20 mouse cellular contexts compared by ENCODE assay signal in genomic region chr4:117752469-117752868, GRCm38 (mm10). TPM values are rescaled to one million over a fixed set of nuclear protein-coding genes. Genes with fewer than 3 reads are reported as not detected.
A peak's percentile ranks its signal among the peaks of the same experiment; 100 is the strongest.
DNase-seq lines count a peak whose midpoint lies in the region; TF ChIP-seq lines count a peak whose summit lies in the region.
"Not testable (repeated sequence)": the region's sequence is repeated elsewhere in the genome, so short reads cannot be mapped to it uniquely, and the experiment has no call there.
"Had no signal": no experiment of that assay in that cellular context is flagged by ENCODE, and none has a peak within 500 bp of the region (broad histone marks: within the 10 kb centered on the region; RNA-seq: fewer than 3 reads in every experiment).

No protein-coding gene starts in this region.

- H3K79me2 ChIP-seq in liver, adult 2 months (ENCODE audit: control insufficient read depth, insufficient read depth, low read length) = not testable (repeated sequence)

- H3K36me3 ChIP-seq in liver, adult 2 months (ENCODE audit: control insufficient read depth, insufficient read depth, low read length); small intestine, adult 2 months (ENCODE audit: control insufficient read depth, insufficient read depth, low read length): not testable (repeated sequence)

- H3K4me3 ChIP-seq in liver, adult 2 months (ENCODE audit: insufficient read depth, low read depth, low read length); small intestine, adult 2 months (ENCODE audit: low read depth, low read length): not testable (repeated sequence)

- not testable (repeated sequence) for TF ChIP-seq POLR2A in liver, adult 2 months (IDR thresholded peaks at IDR 0.05; ENCODE audit: extremely low read depth, insufficient read depth, low read length); small intestine, adult 2 months (IDR thresholded peaks at IDR 0.05; ENCODE audit: low read depth, low read length)

- peak; percentile 36 to 72 for DNase-seq in adrenal gland, adult (ENCODE audit: inconsistent age in 2 of 2, low spot score in 1 of 2)
- peak; percentile 38 for DNase-seq in adrenal gland, adult 8-10 months
- peak; percentile 17 for DNase-seq in adrenal gland, postnatal 14 days
- peak; percentile 86 for DNase-seq in liver, adult 2 months (ENCODE audit: extremely low read depth, low read depth, low spot score)

- not testable (repeated sequence) for H3K9ac ChIP-seq in liver, adult 2 months (ENCODE audit: low read depth, low read length)

- 19% methylated on average over 5 of the region's 5 CpGs for WGBS in liver, adult 2 months
- WGBS in small intestine, adult 2 months = 19% methylated on average over 5 of the region's 5 CpGs

- TF ChIP-seq CTCF in liver, adult 2 months (IDR thresholded peaks at IDR 0.05; ENCODE audit: low read depth, low read length); small intestine, adult 2 months (IDR thresholded peaks at IDR 0.05; ENCODE audit: extremely low read depth, insufficient read length, insufficient replicate concordance, low read depth, low read length): not testable (repeated sequence)

- peak overlapping the region; percentile 54 for H3K27ac ChIP-seq in liver, adult 2 months (replicated peaks; ENCODE audit: insufficient read depth, low read depth, low read length)
- 0 out of 2 replicates have a peak overlapping the region, but pooled peaks have one; percentile 51 for H3K27ac ChIP-seq in small intestine, adult 2 months (ENCODE audit: insufficient read depth, low read depth, low read length)

- H3K27me3 ChIP-seq in liver, adult 2 months (ENCODE audit: control insufficient read depth, insufficient read depth, low read length); small intestine, adult 2 months (ENCODE audit: control insufficient read depth, insufficient read depth, low read length): not testable (repeated sequence)

- H3K4me1 ChIP-seq in liver, adult 2 months (ENCODE audit: control insufficient read depth, insufficient read depth, low read length); small intestine, adult 2 months (ENCODE audit: control insufficient read depth, insufficient read depth, insufficient read length, low read length): not testable (repeated sequence)

RNA-seq across cellular contexts. Expression of gene Klf17, which starts 13.0 kb away (rescaled TPM):
- total RNA-seq in adrenal gland, adult 8-10 months (2022) = not detected
- not detected in 2 replicates for total RNA-seq in adrenal gland, postnatal 14 days (2021)
- not detected in 2 replicates for total RNA-seq in liver, adult 2 months (2014; rRNA removed)
- not detected in 2 replicates for polyA plus RNA-seq in liver, adult 2 months (2012; rRNA removed)
- not detected in 2 replicates for polyA plus RNA-seq in small intestine, adult 2 months (2012; rRNA removed)
- total RNA-seq: adrenal gland, postnatal 25 days; CH12.LX; forebrain, postnatal 0 days; G1E had no signal
- polyA plus RNA-seq: activated CD4-positive, CD25-positive, alpha-beta regulatory T cell, adult 4 months; CD4-positive, CD25-positive, alpha-beta regulatory T cell, adult 4 months; cerebellum, adult 2 months; cortical plate, adult 2 months; embryonic facial prominence, embryonic 10.5 days; embryonic facial prominence, embryonic 12.5 days; embryonic facial prominence, embryonic 14.5 days; forebrain, embryonic 11.5 days; forebrain, embryonic 13.5 days; forebrain, embryonic 15.5 days; forebrain, postnatal 0 days; G1E; Patski had no signal

RNA-seq across cellular contexts. Expression of gene Gm12845, which starts 28.3 kb away (rescaled TPM):
- total RNA-seq in adrenal gland, adult 8-10 months (2022) = not detected
- not detected in 2 replicates for total RNA-seq in adrenal gland, postnatal 14 days (2021)
- not detected in 2 replicates for total RNA-seq in liver, adult 2 months (2014; rRNA removed)
- polyA plus RNA-seq in liver, adult 2 months (2012; rRNA removed) = not detected in 2 replicates
- not detected in 2 replicates for polyA plus RNA-seq in small intestine, adult 2 months (2012; rRNA removed)
- total RNA-seq: adrenal gland, postnatal 25 days; forebrain, postnatal 0 days had no signal
- polyA plus RNA-seq: activated CD4-positive, CD25-positive, alpha-beta regulatory T cell, adult 4 months; CD4-positive, CD25-positive, alpha-beta regulatory T cell, adult 4 months; cerebellum, adult 2 months; cortical plate, adult 2 months; embryonic facial prominence, embryonic 10.5 days; embryonic facial prominence, embryonic 12.5 days; embryonic facial prominence, embryonic 14.5 days; forebrain, embryonic 11.5 days; forebrain, embryonic 13.5 days; forebrain, embryonic 15.5 days; forebrain, postnatal 0 days; G1E; Patski had no signal

Comparison
In these comparisons a context has a peak if more than half of its experiments do, and no peak if none do; other contexts are left out.
1. DNase-seq: peak in every context shown above with its lines; median percentile 86 in liver, adult 2 months; 54 in adrenal gland, adult; 38 in adrenal gland, adult 8-10 months; 17 in adrenal gland, postnatal 14 days.